Mouse (Mus musculus) ovary, postnatal 36 days (tissue): ENCODE measurements around the gene Uhrf2.
"Not testable (repeated sequence)": the region's sequence is repeated elsewhere in the genome, so short reads cannot be mapped to it uniquely, and the experiment has no call there.

Experiments used
- DNase-seq: peaks from one replicate; pipeline ENCODE4 v3.0.0; 2022; ENCODE audit warnings: low spot score, mixed read lengths

Uhrf2 gene

DNA sequence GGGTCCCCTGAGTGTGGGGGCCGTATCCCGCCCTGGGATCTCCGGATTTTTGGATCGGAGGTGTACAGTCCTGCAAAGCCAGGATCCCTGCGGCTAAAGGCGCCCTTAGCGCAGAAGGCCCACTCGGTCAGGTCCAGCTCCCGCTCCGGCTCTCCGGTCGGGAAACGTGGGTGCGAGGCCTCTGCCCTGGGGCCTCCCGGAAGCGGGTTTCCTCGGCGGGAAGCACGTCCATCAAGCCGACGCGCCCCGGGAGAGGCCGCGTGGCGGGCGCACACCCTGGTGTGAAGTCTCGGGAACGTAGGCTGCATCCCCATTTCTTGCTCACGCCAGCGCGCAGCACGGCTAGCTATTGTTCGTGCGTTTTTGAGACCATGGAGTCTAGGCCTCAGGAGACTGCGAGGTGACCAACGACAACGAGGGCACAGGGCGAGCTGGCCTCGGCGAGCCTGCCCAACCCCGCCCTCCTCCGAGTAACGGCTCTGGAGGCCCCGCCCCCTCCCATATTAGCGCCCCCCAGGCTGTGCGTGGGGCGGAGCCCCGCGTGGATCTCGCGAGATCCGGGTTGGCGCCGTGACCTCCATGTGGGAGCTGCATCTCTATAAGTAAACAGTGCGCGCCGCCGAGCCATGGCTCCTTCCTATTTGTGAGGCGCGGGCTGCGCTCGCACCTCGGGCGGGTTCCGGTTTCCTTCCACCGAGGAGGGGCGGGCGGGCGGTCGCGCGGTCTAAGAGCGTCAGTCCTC is at the start of gene Uhrf2:
Gene Uhrf2, plus strand, starts transcription at position 620 of the 742 bp plus-strand sequence.
- DNase-seq = peak; percentile 97

DNA sequence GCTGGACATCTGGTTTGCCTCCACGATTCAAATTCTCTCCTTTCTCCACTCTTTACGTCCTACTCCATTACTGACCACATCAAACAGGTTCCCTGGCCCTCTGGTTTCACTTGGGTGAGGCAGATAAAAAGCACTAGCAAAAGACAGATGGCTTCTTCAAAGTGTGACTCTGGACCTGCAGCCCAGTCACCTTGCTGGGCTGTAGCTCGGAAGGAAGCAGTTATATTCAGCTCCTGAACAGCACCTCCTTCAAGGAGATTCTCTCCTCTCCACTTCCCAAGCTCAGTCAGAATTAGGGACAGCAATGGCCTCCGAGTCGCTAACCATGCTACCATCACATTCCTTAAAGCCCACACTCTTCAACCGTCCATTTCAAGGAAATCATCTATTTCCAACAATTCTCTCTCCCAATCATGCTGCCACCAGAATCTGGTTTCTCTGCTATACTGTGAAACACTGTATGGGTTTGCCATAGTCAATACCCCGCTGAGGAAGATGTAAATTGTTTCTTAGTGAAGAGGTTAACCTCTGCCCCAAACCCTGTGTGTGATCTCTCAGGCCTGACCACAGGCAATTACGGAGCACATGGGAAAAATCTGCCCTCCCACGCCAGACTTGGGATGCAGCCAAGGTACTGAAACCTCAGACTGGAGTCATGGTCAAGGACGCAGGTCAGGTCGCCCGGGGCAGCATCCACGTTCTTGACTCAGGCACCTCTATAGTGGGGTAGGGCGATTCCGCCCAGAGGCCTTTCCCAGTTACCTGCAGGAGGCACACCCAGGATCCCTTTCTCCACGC is 45.9 kb upstream of the Uhrf2 start:
- peak; percentile 47 for DNase-seq

DNA sequence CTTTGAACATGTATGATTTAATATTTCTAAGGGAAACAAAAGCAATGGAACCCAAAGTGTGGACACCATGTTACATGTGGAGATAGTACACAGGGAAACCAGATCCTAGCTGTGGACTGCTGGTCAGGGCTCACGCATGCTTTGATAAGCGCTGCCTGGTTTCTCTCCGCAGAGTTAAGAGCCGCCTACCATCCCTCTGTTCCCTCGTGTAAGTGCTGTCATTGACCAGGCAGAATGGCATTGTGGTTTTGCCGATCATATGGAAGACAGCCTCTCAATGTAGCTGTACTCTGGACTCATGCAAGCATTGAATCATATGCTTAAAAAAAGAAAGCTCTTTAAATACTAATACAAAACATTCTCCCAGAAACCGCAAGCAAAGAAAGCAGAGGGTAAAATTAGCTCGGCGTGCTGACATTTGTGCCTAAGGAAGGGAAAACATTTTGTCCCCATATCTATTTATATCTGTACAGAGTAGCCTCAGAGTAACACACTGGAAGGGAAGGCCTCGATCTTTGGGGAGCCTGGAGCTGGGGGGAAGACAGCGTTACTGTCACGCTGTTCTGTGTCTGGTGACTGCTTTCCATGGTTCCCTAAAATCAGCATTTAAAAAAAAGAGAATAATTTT is 43.7 kb upstream of the Uhrf2 start:
- DNase-seq = no peak

DNA sequence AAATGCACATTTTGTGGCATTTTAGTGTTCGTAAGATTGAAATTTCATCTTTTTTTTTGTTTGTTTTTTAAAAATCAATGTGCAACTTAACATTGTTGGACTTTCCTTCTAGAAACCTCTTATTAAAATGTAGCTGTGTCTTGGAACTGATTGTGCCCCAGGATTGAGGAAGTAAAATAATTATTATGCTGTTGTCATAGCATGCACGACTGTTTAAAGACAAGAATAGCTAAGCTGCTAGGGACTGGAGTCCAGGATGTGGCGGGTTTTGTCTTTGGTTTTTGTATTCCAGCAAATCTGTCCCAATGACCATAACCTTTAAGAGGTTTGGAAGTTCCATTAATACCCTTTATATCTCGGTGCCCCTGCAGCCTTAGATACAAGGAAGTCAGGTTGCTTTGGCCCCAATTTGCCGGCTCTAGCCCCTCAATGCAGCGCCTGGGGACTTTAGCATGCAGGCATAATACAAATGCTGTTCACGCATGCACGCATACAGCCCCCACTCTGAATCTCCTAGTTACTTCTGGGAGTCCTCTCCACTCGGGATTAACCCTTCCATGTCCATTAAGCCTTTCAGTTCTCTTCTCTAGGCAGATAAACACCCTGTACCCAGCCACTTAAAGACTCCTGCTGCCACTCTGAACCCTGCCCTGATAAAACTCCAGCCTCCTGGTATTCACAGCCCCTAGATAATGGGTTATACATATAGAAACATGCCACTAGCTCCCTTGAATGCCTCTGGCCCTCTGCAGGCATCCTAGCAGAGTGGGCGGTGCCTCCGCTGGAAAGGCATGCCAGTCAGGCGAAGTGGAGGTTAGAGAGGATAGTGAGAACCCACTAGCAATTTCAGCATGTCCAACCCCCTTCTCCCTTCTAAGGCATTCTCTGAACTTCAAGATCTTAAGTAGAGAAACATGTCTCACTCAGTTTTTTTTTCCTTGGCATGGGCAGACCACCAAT is 29.6 kb upstream of the Uhrf2 start:
- DNase-seq = no peak

DNA sequence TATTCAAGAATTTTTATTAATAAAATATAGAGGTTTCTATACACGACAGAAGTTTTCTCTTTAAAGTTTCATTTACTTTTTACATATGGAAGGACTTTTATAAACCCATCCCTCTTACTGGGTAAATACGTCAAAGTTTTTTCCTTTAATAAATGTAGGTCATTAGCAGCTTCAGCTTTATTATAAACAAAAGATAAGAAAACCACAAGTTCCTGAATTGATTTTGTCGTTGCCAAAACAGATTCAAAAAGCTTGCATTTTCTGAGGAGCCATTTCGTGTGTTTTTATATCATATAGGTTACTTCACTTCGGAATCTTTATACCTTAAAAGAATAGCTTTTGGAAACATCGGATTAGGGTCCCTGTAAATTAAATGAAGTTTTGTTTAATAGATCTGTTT is 28.8 kb upstream of the Uhrf2 start:
- no peak for DNase-seq

DNA sequence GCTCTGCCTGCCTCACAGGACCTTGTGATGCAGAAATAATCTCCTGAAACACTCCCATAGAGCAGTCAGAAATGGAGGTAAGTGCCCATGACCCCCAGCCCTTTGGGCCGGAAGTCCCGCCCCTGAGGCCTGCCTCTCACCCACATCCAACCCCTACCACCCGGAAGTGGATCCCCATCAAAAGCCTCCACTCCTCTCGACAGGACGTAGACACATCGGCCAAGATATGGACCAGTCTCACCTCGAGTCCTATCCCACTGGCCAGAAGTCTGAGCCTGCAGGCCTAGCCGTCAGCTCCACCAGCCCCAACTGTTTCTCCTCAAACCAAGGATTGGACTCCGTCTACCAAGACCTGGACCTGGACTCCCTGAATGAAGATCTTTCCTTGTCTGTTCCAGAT is 26.7 kb upstream of the Uhrf2 start, which contains the start of gene Trpd52l3:
Gene Trpd52l3, plus strand, starts transcription at position 170 of the 400 bp plus-strand sequence.
- DNase-seq = no peak

DNA sequence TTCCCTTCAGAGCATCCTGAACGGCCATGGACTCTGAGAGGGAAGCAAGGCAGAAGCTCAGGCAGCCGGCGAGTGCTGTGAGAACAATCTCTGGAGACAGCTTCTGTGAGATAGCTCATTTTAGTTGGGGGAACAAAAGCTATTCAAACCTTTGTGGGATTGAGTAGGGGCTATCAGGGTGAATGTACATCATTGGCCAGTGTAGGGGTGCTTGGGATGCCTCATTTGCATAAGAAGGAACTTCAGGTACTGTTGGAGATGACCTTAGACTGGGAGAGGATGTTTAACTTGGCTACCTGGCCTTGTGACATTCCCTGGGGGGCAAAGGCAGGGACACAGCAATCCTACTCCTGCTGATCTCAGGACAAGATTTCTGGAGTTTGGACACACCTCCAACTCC is 23.9 kb upstream of the Uhrf2 start:
- DNase-seq = no peak

DNA sequence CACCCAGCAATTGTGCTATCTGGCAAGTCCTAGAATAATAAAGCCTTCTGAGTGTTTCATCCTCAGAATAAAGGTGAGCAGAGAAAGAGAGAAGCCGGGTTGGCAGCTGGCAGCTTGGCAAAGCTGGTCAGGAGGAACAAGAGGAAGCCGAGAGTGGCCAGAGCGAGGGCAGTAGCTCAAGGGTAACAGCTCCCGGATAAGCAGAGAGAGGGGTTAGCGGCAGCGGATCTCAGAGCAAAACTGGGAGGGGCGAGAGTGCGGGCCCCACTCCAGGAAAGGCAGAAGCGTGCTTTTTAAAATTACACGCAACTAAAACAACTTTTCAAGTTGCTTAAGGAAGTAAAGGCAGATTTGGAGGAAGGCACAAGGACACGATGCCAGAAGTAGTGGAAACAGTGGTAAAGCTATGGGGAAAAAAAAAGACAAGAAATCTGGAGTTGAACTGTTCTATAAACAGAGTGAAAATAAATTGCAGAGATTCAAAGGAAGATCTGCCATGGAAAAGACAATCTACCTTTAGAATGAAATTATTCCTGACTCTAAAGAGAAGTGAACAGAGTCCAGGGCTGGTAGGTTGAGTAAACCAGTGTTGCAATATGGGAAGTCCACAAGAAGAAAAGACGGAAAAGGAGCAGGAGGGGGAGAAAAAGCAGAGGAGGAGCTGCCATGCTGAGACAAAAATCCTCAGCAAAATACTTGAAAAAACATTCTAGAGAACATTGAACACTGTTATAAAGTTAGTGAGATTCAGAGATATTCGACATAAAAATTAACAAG is 19.6 kb upstream of the Uhrf2 start:
- DNase-seq = no peak

DNA sequence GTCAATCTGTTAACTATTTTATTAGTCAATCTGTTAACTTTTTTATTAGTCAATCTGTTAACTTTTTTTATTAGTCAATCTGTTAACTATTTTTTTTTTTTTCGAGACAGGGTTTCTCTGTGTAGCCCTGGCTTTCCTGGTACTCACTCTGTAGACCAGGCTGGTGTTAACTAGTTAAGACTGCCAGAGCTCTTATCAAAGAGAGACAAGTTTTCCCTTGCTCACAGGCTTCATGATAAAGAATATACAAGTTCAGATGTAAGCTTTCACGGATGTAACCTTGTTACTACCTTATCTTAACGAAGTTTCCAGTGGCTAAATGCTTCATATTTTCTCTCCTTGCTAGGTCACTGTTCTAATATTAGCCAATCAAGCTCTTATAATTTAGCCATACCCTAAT is 16.0 kb upstream of the Uhrf2 start:
- DNase-seq = no peak

DNA sequence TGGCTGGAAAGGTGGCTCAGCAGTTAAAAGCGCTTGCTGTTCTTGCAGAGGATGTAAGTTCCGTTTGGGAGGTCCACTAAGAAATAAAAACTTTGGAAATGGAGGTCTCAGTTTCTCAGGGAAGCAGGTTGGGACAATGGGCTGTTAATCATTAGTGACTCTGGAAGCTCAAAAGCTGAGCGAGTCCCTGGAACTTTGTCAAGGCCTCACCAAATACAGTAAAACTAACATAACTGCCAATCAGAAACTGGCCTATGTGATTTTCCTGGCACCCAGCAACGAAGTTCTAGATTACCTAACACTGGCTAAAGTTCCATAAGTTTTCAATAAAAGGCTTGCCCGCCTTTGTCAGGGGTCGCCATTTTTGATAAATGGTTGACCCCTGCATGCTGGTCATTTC is 14.2 kb upstream of the Uhrf2 start:
- DNase-seq = no peak

DNA sequence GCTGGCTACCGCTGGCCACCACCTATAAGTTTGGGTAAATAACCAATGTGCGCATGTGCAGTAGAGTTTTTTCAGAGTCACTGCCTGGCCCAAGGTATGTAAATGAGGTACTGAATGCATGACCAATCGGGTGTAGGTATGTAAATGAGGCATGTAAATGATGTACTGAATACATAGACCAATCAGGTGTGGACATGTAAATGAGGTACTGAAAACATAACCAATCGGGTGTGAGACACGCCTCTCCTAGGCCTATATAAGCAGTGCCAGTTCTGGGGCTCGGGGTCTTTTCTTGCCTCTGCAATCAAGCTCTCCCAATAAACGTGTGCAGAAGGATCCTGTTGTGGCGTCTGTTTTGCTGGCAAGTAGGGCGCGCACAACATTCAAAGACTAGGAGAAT is 6.9 kb upstream of the Uhrf2 start:
- DNase-seq = not testable (repeated sequence)

DNA sequence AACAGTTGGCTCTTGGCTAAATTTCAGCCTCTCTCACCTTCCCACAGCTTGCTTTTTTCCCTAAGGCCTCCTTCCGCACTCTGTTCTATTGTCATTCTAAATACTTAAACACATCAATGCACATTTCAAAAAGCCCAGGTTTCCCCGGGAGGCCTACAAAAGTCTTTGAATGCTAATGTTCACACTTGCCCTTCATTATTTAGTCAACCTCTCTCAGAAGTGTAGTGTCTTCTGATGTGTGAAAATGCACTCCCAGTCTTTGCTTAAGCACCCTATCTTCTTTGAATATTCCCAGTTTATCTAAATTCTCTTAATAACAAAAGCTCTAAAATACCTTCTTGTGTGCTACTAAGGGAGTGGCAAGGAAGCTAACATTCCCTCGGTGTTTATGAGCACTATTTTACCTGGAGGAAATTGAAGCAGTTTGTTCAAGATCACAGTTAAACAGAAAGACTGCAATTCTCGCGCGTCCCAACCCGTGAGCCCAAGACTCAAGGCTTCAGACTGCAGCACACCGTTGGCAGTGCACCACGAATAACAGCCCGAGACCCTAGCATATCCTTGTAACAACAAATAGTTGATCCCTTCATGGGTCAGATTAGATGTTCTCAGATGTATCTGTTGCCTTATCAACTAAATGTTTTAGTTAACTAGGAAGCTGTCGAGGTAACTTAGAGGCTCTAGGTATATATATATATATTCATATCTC is 1.2 kb upstream of the Uhrf2 start:
- no peak for DNase-seq

DNA sequence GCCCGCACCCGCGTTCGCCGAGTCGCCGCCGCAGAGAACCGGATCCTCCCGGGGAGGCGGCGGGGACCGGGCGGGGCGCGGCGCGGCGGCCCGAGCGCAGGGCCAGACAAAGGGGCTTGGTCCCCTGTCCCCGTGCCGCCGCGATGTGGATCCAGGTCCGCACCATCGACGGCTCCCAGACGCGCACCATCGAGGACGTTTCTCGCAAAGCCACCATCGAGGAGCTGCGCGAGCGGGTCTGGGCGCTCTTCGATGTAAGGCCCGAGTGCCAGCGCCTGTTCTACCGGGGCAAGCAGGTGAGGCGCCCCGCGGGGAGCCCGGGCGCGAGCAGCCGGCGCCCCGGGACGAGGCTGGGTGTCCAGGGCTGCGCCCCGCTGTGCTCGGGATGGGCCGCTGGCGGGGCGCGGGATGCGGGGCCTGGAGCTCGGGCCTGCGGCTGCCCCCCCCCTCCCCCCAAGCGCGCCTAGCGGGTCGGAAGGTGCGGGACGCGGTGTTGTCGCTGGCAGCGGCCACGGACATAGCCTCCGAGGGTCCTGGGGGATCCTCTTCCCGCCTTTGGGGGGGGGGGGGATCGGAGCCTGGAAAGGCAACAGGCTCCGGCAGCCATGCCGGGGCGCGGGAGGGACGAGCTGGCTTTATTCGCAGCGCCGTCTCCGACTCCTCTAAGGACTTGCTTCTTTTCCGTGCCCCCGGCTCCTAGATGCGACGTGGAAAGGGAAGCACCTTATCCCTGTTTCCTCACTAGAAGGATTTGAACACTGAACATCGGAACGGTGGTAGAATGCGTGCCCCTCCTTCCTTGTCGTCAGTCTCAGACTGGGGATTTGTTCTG is 539 bp downstream of the Uhrf2 start:
- DNase-seq = peak; percentile 19

DNA sequence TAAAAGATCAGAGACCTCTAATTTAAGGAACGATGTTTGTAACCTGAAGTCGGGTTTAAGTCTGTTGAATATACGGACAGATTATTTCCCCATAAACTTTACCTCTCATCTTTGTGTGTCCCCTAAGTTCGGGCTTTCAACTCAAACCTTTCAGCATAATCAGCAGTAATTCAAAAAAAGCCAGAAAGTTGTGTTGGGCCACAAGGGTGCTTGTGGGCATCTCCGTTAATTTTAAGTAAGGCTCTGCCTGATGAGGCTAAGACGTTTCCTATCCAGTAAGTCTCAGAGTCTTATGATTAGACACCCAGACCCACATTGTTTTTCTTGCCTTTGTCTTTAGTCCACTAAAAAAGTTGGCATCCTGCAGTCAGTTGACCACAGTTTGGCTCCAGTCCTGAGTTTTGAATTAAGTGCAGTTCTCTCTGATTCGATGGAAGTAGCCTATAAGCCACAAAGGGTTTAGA is 1.2 kb downstream of the Uhrf2 start:
- DNase-seq = no peak

DNA sequence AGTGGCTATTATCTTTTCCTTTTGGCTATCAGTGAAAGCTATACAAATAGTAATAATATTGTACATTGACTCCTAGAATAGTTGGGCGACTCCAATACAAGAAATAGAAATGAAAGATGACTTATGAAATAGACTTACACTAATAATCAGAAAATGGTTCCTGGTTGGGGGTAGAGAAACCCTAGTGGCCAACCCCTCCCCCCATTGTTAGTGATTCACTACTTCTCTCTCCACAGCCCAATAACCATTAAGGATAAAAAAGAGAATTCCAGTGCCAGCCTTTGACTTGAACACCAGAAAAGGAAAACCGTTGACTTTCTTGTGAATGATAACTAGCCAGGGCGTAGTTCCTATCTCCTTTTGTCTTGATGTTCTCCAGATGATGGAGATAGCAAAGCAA is 1.9 kb downstream of the Uhrf2 start:
- DNase-seq = no peak

DNA sequence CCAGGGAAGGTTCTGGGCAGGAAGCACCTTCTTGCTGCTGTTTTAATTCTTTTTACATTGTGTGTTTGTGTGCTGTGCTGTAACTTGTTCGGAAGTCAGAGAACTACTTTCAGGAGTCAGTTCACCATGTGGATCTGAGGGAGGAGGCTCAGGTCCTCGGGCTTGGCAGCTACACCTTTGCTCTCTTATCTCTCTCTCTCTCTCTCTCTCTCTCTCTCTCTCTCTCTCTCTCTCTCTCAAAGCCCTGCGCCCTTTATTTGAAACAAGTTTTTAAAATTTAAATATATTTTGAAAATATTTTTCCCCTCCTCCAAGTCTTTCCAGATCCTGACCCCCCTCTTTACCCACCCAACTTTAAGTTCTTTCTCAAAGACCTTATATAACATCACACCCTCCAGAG is 5.0 kb downstream of the Uhrf2 start:
- no peak for DNase-seq

DNA sequence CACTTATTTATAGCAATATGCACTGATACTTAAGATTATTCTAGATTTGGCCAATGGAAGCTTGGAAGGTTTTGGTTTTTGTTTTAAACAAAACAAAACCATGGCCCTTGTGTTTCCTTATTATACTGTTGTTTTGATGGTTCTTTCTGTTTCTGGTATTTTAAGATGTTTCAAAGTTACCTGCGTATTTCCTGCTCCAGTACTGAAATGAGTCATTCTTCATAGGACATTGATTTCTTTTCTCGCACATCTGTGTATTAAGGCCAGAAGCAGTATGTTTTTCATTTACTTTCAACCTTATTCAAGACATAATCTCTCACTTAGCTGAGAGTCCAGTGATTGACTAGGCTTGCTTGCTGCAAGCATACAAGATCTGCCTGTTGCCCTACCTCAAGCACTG is 13.4 kb downstream of the Uhrf2 start:
- DNase-seq = no peak

DNA sequence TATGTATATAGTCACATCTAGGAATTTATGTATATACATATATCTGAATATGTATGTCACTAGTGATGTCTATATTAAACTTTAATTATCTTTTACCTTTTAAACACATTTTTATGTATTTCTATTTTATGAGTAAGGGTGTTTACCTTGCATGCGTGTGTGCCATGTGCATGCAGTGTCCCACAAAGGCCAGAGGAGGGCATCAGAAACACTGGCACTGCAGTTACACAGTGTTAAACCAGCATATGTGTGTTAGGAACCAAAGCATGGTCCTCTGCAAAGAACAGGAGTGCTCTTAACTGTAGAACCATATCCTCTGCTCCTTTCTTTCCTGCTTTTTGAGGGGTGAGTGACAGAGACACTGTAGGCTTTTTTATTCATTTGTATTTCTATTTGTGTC is 14.3 kb downstream of the Uhrf2 start:
- DNase-seq = no peak

DNA sequence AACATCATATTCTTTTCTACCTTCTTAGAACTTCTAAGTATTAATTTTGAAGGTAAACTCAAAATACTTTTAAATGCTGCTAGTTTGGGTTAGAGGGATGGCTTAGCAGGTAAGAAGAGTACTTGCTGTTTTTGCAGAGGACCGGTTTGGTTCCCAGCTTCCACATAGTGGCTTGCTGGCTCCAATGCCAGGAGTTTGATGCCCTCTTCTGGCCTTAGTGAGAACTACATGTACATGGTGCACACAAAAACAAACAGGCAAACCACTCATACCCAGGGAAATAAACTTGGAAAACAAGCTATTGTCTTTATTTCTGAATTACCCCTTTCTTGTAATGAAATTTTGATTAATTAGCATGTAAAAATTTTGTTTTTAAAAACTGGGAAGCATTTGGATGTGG is 15.5 kb downstream of the Uhrf2 start:
- DNase-seq = no peak
